ENCODE assay signal across 7 mouse cellular contexts in the genomic region with DNA sequence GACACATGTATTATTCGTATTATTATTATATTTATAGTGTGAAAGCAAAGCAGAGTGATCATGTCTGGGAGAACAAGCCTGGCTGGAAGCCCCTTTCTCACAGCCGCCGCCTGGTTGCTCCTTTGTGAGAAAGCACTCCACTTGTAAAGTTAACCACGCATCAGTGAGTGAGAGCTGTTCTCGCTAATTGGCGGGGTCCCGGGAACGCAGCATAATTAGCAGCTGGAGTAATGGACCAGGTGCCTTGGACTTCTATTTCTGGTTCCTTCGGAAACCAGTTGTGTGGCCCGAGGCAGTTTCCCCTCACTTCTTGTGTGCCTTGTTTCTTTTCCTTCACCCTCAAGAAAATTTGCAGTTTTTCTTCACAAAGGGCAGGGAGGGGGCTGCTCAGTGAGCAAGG.
DNase-seq lines count a peak whose midpoint lies in the region; ATAC-seq and TF ChIP-seq lines count a peak whose summit lies in the region.

No protein-coding gene starts in this region.

- 0 out of 2 replicates have a peak overlapping the region, but pooled peaks have one; percentile 77 for H3K4me2 ChIP-seq in embryonic facial prominence, embryonic 13.5 days
- H3K4me2 ChIP-seq in midbrain, postnatal 0 days (ENCODE audit: low read depth, low read length, poor library complexity, severe bottlenecking): no peak overlapping the region

- peaks cover 69% of the 10 kb centered on the region for H3K4me1 ChIP-seq in embryonic facial prominence, embryonic 13.5 days
- peaks cover 15% of the 10 kb centered on the region; the same call in 1 of the 2 replicates for H3K4me1 ChIP-seq in midbrain, postnatal 0 days (ENCODE audit: insufficient read depth, low read length)

- TF ChIP-seq CTCF in layer of hippocampus, adult 2 months (conservative IDR thresholded peaks at IDR 0.05): no peak
- no peak for TF ChIP-seq CTCF in midbrain, postnatal 0 days (IDR thresholded peaks at IDR 0.05)

- intact Hi-C loops in left cerebral cortex, postnatal 36 days (cut with DNase I): loop anchor here (5.0 kb wide), 1 partner anchor 54 kb away; no protein-coding TSS in a partner anchor

- no peak for DNase-seq in layer of hippocampus, adult 2 months (ENCODE audit: low spot score in 2 of 2)
- no peak for DNase-seq in layer of hippocampus, postnatal 14 days (ENCODE audit: low spot score in 2 of 2)
- DNase-seq in forelimb bud, embryonic 11.5 days (ENCODE audit: low read depth, low spot score): peak; percentile 73
- peak; percentile 36 for DNase-seq in midbrain, postnatal 0 days (ENCODE audit: low spot score)
- DNase-seq in left cerebral cortex, postnatal 36 days (ENCODE audit: low spot score in 2 of 2): no peak
- DNase-seq in cerebellum, adult 11-12 months: no peak

- no peaks in the 10 kb centered on the region for H3K9me3 ChIP-seq in embryonic facial prominence, embryonic 13.5 days
- H3K9me3 ChIP-seq in midbrain, postnatal 0 days (ENCODE audit: low read length): no peaks in the 10 kb centered on the region

- no peaks in the 10 kb centered on the region for H3K27me3 ChIP-seq in embryonic facial prominence, embryonic 13.5 days
- H3K27me3 ChIP-seq in midbrain, postnatal 0 days (ENCODE audit: insufficient read depth, low read length): no peaks in the 10 kb centered on the region

- ATAC-seq in embryonic facial prominence, embryonic 13.5 days (ENCODE audit: insufficient number of reproducible peaks, insufficient read depth, low FRiP score, low TSS enrichment, low read depth): no peak
- no peak; the same call in 1 of the 2 replicates for ATAC-seq in midbrain, postnatal 0 days (ENCODE audit: low FRiP score)

- no peak overlapping the region for H3K9ac ChIP-seq in embryonic facial prominence, embryonic 13.5 days
- H3K9ac ChIP-seq in midbrain, postnatal 0 days (replicated peaks; ENCODE audit: low read length, poor library complexity, severe bottlenecking): no peak overlapping the region

- H3K4me3 ChIP-seq in layer of hippocampus, adult 2 months: no peak overlapping the region
- no peak overlapping the region for H3K4me3 ChIP-seq in embryonic facial prominence, embryonic 13.5 days
- H3K4me3 ChIP-seq in midbrain, postnatal 0 days (ENCODE audit: low read depth, low read length): no peak overlapping the region

- WGBS in embryonic facial prominence, embryonic 13.5 days: 33% methylated on average over 10 of the region's 10 CpGs
- 23% methylated on average over 10 of the region's 10 CpGs for WGBS in midbrain, postnatal 0 days

- peak overlapping the region; percentile 11; the same call in 1 of the 2 replicates for H3K27ac ChIP-seq in layer of hippocampus, adult 2 months
- peak overlapping the region; percentile 97 for H3K27ac ChIP-seq in embryonic facial prominence, embryonic 13.5 days
- H3K27ac ChIP-seq in midbrain, postnatal 0 days (ENCODE audit: low read depth, low read length): no peak overlapping the region

- peaks cover 12% of the 10 kb centered on the region for H3K36me3 ChIP-seq in embryonic facial prominence, embryonic 13.5 days
- peaks cover 9% of the 10 kb centered on the region for H3K36me3 ChIP-seq in midbrain, postnatal 0 days (ENCODE audit: insufficient read depth, low read length)

Comparison
In these comparisons a context has a peak if more than half of its experiments do, and no peak if none do; other contexts are left out.
1. DNase-seq: peak in forelimb bud, embryonic 11.5 days (single experiment) and midbrain, postnatal 0 days (single experiment); none in layer of hippocampus, adult 2 months (0 of 2), layer of hippocampus, postnatal 14 days (0 of 2), left cerebral cortex, postnatal 36 days (0 of 2) and cerebellum, adult 11-12 months (single experiment).